Mouse (Mus musculus) CD4-positive, CD25-positive, alpha-beta regulatory T cell, adult 2 months (primary cell): ENCODE results near the gene Ston2.

Experiments
- DNase-seq: peaks from one replicate; pipeline ENCODE4 v3.0.0-alpha.2; 2012; ENCODE audit warnings: low read depth, low spot score

Gene Ston2

DNA sequence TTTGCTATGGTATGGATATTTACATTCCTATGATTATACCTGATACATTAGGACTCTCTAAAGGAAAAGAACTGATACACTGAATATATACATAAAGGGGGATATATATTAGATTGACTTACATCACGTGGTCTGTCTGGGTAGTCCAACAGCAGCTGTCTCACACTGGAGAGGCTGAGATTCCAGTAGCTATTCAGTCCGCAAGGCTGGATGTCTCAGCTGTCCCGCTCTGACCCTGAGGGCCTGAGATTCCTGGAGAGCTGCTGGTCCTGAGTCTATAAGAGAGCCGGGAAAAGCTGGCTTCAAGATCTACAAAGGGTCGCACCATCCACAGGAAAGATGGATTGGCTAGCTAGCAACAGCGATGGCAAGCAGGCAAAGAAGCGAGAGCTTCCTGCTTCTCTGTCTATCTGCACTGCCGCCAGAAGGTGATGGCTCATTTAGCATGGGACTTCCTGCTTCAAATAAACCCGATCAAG lies at the start of gene Ston2:
Gene Ston2 (minus strand): TSS at position 429 of the 479 bp plus-strand sequence.
- no peak for DNase-seq

DNA sequence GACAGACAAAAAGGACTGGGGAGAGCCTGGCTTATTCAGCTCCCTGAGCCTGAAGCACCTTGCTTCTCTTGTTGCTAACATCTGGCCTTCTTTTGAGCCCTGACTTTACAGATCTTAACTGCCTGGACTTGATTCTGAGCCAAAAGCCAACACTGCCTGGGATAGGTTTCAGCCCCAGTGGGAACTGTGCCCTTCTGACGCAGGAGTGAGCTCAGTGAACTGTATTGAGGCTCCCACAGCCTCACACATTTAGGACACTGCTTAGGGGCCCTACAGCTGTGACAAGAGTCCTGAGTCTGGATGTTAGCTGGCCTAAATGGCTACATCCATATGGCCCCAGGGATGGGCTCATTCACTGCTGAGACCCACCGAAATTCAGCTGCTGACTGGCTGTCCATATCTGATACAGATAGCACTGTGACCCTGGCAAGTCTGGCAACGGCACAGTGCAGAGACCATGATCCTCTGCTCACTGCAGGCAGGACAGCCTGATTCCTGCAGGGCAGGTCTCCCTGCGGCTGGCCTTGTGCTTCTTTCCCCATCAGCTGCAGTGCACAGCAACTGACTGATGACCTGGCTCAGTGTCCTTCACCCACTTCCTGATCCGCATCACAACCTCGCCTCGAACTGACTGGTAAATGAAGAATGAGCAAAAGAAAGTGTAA lies 49.3 kb upstream of the Ston2 start:
- no peak for DNase-seq

DNA sequence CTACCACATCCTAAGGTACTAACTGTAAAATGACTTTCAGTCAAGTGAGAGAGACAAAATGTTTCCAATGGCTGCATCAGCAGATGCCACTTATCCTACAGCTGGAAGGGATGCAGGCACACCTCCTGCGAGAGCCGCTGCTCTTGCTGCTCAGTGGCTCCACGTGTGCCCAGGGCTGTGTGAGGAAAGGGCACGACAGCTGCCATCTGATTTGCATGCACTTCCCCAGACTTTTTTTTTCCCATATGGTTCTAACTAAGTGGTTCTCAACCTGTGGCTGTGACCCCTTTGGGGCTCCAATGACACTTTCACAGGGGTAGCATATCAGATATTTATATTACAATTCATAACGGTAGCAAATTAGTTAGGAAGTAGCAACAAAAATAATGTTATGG lies 45.7 kb upstream of the Ston2 start:
- DNase-seq = no peak

- no peak for DNase-seq
These were observed 45.2 kb upstream of the Ston2 start for GRCm38 (mm10) chr12:91833237-91833938.

- no peak for DNase-seq
These were observed 43.2 kb upstream of the Ston2 start for GRCm38 (mm10) chr12:91831410-91831809.

DNA sequence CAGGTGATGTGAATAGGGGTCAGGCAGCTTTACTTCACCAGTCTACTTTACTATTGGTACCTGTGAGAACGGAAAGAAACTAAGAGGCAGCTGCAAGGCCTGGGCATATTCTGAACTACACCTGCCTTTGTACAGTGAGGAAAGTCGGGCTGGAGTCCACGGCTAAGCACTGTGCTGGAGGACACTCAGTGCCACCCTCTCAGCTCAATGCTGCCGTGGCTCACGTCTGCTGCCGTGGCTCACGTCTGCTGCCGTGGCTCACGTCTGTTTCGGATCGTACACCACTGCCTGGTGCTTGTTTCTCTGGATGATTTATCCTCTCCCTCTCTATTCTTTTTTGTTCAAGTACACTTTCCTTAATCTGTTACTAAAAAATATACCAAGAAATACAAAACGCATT lies 32.3 kb upstream of the Ston2 start:
- no peak for DNase-seq

DNA sequence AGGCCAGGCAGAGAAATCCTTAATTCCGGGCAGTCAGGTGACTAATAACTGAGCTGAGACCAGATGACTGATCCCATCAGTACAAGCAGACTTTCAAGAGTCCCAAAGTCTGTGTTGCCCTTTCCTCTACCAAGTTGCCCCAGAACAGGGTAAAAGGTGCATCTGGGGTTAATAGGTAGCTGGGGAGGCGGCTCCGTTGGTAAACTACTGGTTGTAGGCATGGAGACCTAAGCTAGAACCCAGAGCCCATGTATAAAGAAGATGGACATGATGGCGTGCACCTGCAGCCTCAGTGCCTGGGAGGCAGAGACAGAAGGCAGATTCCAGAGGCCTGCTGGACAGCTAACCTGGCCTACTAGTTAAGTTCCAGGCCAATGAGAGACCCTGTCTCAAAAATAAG lies 30.5 kb upstream of the Ston2 start:
- DNase-seq = no peak

DNA sequence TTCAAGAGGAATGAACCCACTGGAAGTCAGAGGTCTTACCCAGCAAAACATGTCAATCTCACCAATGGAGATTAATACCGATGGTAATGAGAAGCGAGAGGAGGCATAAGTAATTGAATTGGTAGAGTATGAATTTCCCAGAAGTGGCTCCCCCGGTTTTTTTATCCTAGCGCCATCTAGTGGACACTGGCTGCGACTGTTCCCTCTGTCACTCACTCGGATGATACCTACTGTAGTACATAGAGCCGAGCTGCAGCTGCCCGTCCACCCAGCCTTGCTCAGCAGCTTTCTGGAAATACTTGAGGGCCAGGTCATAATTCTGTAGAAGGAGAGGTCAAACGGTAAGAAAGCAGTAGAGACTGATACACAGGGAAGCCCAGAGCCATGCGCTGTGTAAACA lies 27.8 kb upstream of the Ston2 start:
- peak; percentile 67 for DNase-seq

GRCm38 (mm10) chr12:91815552-91815951 lies 27.4 kb upstream of the Ston2 start:
- no peak for DNase-seq

- no peak for DNase-seq
These were observed 20.7 kb upstream of the Ston2 start for GRCm38 (mm10) chr12:91808911-91809310.

- DNase-seq = no peak
These were observed 19.6 kb upstream of the Ston2 start for GRCm38 (mm10) chr12:91807761-91808160.

DNA sequence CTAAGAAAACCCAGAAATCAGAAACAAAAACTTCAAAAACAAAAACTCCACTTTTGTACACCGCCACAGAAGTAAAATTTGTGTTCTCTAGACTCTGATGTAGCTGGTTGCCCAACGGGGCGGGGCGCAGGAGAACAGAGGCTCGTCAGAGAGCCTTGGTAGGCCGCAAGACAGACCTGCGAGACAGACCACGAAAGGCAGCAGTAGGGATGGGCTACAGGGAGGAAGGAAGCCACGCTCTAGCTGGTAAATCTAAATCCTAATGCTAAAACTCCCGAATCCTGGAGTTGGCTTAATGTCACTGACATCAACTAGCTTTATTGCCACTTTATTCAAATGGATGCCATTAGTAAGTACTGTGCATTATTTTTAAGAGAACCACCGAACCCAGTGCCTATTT lies 18.9 kb upstream of the Ston2 start:
- no peak for DNase-seq

DNA sequence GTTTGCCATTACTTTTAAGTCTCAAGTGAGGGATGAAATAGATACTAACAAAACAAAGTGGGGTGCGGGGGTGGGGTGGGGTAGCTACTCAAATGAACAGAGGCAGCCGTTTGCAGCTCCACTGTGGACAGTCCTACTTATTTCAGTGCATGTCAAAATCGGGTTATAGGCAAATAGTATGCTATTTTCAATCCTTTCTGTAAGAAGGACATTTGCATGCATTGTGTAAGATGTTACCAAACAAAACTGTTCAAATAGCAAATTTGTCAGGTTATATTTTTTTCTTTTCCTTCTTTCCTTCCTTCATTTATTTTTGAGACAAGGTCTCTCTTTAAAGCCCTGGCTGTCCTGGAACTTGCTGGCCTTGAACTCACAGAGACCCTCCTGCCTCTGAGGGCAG lies 16.1 kb upstream of the Ston2 start:
- no peak for DNase-seq

- no peak for DNase-seq
These were observed 15.2 kb upstream of the Ston2 start for GRCm38 (mm10) chr12:91803207-91803932.

DNA sequence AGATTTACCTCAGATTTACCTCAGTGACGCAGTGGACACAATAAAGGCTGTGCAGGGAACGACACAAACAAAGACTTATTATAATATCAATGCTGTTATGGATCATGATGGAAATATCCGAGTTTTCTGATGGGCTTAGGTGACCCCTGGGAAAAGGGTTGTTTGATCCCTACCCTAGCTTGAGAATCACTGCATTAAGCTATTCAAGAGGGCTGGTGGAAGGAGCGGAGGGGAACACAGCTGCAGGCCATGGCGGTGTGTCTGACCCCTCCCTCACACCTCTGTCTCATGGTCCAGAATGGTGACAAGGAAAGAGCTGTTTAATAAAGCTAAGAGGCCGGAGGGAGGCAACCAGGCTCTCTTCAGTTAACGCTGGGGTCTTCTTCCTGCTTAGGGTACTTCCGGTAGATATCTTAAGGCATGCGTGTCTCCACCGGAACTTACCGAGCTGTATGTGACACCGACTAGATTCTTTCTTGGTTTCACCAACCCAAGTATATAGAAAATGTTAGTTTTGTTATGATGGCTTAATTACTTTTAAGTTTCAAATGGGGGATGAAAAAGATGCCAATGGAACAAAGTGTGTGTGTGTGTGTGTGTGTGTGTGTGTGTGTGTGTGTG lies 14.5 kb upstream of the Ston2 start:
- DNase-seq = no peak

DNA sequence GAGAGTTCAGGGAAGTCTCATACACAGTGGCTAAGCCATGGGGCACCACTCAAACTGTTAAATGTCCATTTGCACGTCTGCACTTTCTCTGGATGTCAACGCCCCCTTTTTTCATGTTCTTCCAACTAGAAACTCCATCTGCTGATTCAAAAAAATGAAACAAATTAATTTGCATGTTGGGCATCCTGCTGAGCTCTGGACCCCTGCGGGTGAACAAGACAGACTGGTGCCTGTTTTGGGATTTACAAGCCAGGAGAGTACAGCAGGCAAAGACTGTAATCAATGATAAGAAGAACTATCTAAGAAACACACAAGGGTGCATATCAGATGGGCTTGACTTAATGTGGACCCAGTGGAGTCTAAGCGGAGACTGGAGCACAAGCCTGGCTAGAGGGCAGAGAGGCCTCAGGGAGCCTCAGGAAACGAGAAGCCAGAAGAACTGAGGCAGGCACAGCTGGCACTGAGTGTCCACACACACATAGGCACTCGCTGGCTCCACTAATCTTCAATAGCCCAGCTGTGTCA lies 12.7 kb upstream of the Ston2 start:
- no peak for DNase-seq

- no peak for DNase-seq
These were observed 11.7 kb upstream of the Ston2 start for GRCm38 (mm10) chr12:91799821-91800335.

- peak; percentile 61 for DNase-seq
These were observed 11.2 kb upstream of the Ston2 start for GRCm38 (mm10) chr12:91799379-91799773.

- DNase-seq = peak; percentile 52
These were observed 10.7 kb upstream of the Ston2 start for GRCm38 (mm10) chr12:91798720-91799378.

- DNase-seq = no peak
These were observed 8.6 kb upstream of the Ston2 start for GRCm38 (mm10) chr12:91796774-91797173.

DNA sequence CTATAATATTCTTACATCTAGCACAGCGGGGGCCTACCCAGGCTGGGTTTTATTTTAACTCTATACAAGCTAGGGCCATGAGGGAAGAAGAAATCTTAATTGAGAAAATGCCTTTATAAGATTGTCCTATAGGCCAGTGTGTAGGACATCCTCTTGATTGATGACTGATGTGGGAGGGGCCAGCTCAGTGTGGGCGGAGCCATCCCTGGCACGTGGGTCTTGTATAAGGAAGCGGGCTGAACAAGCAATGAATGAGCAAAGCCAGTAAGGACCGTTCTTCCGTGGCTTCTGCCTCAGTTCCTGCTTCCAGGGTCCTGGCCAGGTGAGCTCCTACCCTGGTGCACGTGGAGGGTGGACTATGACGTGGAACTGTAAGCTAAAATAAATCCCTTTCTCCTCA lies 5.1 kb upstream of the Ston2 start:
- no peak for DNase-seq
